Mouse (Mus musculus) limb, embryonic 12.5 days (tissue): Measurements from ENCODE around the gene Gimap4. TPM values are rescaled to one million over a fixed set of nuclear protein-coding genes. Genes with fewer than 3 reads are reported as not detected.

Source experiments
- ATAC-seq: fragments of 200-750 bp; cut with Nextera tagmentation; 2 replicates; pipeline ENCODE4 v1.8.0; 2017; ENCODE audit warnings: low read depth, moderate TSS enrichment; ENCODE audit not compliant: insufficient number of reproducible peaks, insufficient read depth, low FRiP score, low TSS enrichment
- H3K27ac ChIP-seq: fragments of 300-500 bp; sonication (generic); 2 replicates; pipeline ENCODE4 v1.5.1; 2016; ENCODE audit warnings: mild to moderate bottlenecking, moderate library complexity
- H3K27me3 ChIP-seq: fragments of 300-500 bp; sonication (generic); 2 replicates; pipeline ENCODE4 v1.6.1; 2016; ENCODE audit warnings: mild to moderate bottlenecking, moderate library complexity
- H3K36me3 ChIP-seq: fragments of 300-500 bp; sonication (generic); 2 replicates; pipeline ENCODE4 v1.6.1; 2016; ENCODE audit warnings: mild to moderate bottlenecking, moderate library complexity
- H3K4me1 ChIP-seq: fragments of 300-500 bp; sonication (generic); replicated peaks from 2 replicates; pipeline ENCODE4 v1.6.1; 2016
- H3K4me2 ChIP-seq: fragments of 300-500 bp; sonication (generic); 2 replicates; pipeline ENCODE4 v1.6.1; 2016; ENCODE audit warnings: mild to moderate bottlenecking, moderate library complexity
- H3K4me3 ChIP-seq: fragments of 300-500 bp; sonication (generic); replicated peaks from 2 replicates; pipeline ENCODE4 v1.5.1; 2016; ENCODE audit warnings: mild to moderate bottlenecking
- H3K9ac ChIP-seq: fragments of 300-500 bp; sonication (generic); replicated peaks from 2 replicates; pipeline ENCODE4 v1.6.1; 2016; ENCODE audit warnings: mild to moderate bottlenecking, moderate library complexity
- H3K9me3 ChIP-seq: fragments of 300-500 bp; sonication (generic); 2 replicates; pipeline ENCODE4 v1.6.1; 2016; ENCODE audit warnings: mild to moderate bottlenecking, moderate library complexity
- WGBS: fragments of 180-500 bp; shearing (Covaris S2); methylation state at CpG from one replicate; pipeline ENCODE4 v1.1.7; 2016; 5-methylcytosine and 5-hydroxymethylcytosine counted together
- polyA plus RNA-seq: library from polyadenylated mRNA; unstranded; fragments of >200 nt; fragmentation: Nextera tagmentation; extraction: Ambion mirVana; gene quantifications from 2 replicates; pipeline ENCODE4 v1.2.1, GENCODE M21; 2016

Gene Gimap4
- polyA plus RNA-seq, 1 experiment from 2014 or later = 10.0 TPM

- ATAC-seq = no peak
Observed at GRCm38 (mm10) chr6:48738961-48739779, 54.8 kb downstream of the Gimap4 start, which contains the start of gene Gimap1. TSS of gene Gimap1 (plus strand) at chr6:48739054.

GRCm38 (mm10) chr6:48739780-48740055 is 55.4 kb downstream of the Gimap4 start:
- Histone ChIP-seq H3K4me3 (no peak overlapping the region), H3K9me3 (no peaks in the 10 kb centered on the region), H3K9ac (no peak overlapping the region), H3K27me3 (peaks cover 44% of the 10 kb centered on the region), H3K4me2 (no peak overlapping the region), H3K27ac (no peak overlapping the region), H3K4me1 (peaks cover 7% of the 10 kb centered on the region; the same call in 1 of the 2 replicates), H3K36me3 (no peaks in the 10 kb centered on the region)
- 88% methylated on average over 3 of the region's 3 CpGs for WGBS
- ATAC-seq = no peak

More at GRCm38 (mm10) chr6:48738961-48739779, 54.8 kb downstream of the Gimap4 start, which contains the start of gene Gimap1:
- no peak within 1 kb of the TSS for H3K9ac ChIP-seq
- WGBS = 77% methylated on average over 15 of the region's 15 CpGs
- H3K4me1 ChIP-seq = peaks cover 7% of the 10 kb centered on the region; the same call in 1 of the 2 replicates
- no peaks in the 10 kb centered on the region for H3K36me3 ChIP-seq
- H3K4me2 ChIP-seq = no peak within 1 kb of the TSS
- no peak within 1 kb of the TSS for H3K4me3 ChIP-seq
- H3K27ac ChIP-seq = no peak within 1 kb of the TSS
- H3K27me3 ChIP-seq = peaks cover 42% of the 10 kb centered on the region
- H3K9me3 ChIP-seq = no peaks in the 10 kb centered on the region

GRCm38 (mm10) chr6:48740501-48741169 is 56.3 kb downstream of the Gimap4 start:
- ATAC-seq = no peak
- H3K4me1 ChIP-seq = peaks cover 7% of the 10 kb centered on the region; the same call in 1 of the 2 replicates

GRCm38 (mm10) chr6:48741273-48741672 is 56.9 kb downstream of the Gimap4 start:
- Histone ChIP-seq H3K9ac (no peak overlapping the region), H3K36me3 (no peaks in the 10 kb centered on the region), H3K4me3 (no peak overlapping the region), H3K4me2 (no peak overlapping the region), H3K27me3 (peaks cover 57% of the 10 kb centered on the region), H3K4me1 (peaks cover 11% of the 10 kb centered on the region; the same call in 1 of the 2 replicates), H3K27ac (no peak overlapping the region), H3K9me3 (no peaks in the 10 kb centered on the region)
- 31% methylated on average over 3 of the region's 3 CpGs for WGBS
- ATAC-seq = no peak

More at GRCm38 (mm10) chr6:48740501-48741169, 56.3 kb downstream of the Gimap4 start:
- 81% methylated on average over 3 of the region's 3 CpGs for WGBS
- no peak overlapping the region for H3K9ac ChIP-seq
- H3K4me2 ChIP-seq = no peak overlapping the region
- H3K4me3 ChIP-seq = no peak overlapping the region
- no peaks in the 10 kb centered on the region for H3K9me3 ChIP-seq
- H3K27ac ChIP-seq = no peak overlapping the region
- H3K36me3 ChIP-seq = no peaks in the 10 kb centered on the region
- peaks cover 51% of the 10 kb centered on the region for H3K27me3 ChIP-seq

Other genes with a start within 250 kb of the Gimap4 start
- gene Zfp467, start 238.7 kb upstream of the Gimap4 start, polyA plus RNA-seq = 23.5 and 23.7 TPM in 2 replicates
- 0.33 and 0.38 TPM in 2 replicates for gene Sspo, start 236.3 kb upstream of the Gimap4 start, polyA plus RNA-seq
- gene Atp6v0e2, start 146.9 kb upstream of the Gimap4 start, polyA plus RNA-seq = 5.5 and 6.9 TPM in 2 replicates
- 9.0 and 11.4 TPM in 2 replicates for gene Lrrc61, start 129.8 kb upstream of the Gimap4 start, polyA plus RNA-seq
- gene Rarres2, start 111.8 kb upstream of the Gimap4 start, polyA plus RNA-seq = 4.9 and 6.9 TPM in 2 replicates
- gene Gm45021, start 94.9 kb upstream of the Gimap4 start, polyA plus RNA-seq = not detected in 2 replicates
- 43.2 and 46.4 TPM in 2 replicates for gene Repin1, start 90.7 kb upstream of the Gimap4 start, polyA plus RNA-seq
- 0.72 TPM in 1 of 2 replicates, not detected in the other for gene Gm44965, start 90.6 kb upstream of the Gimap4 start, polyA plus RNA-seq
- gene Zfp775, start 82.5 kb upstream of the Gimap4 start, polyA plus RNA-seq = 9.7 and 10.5 TPM in 2 replicates
- 0.79 and 1.3 TPM in 2 replicates for gene AI854703, start 57.8 kb upstream of the Gimap4 start, polyA plus RNA-seq
- gene Gimap8, start 37.3 kb upstream of the Gimap4 start, polyA plus RNA-seq = 0.66 and 0.74 TPM in 2 replicates
- gene Gimap9, start 8.4 kb upstream of the Gimap4 start, polyA plus RNA-seq = 5.8 and 5.9 TPM in 2 replicates
- gene Gimap6, start 23.7 kb downstream of the Gimap4 start, polyA plus RNA-seq = 12.9 and 14.1 TPM in 2 replicates
- 1.6 and 2.5 TPM in 2 replicates for gene Gm28053, start 34.1 kb downstream of the Gimap4 start, polyA plus RNA-seq
- not detected in 2 replicates for gene Gimap7, start 34.1 kb downstream of the Gimap4 start, polyA plus RNA-seq
- gene Gimap1, start 54.5 kb downstream of the Gimap4 start, polyA plus RNA-seq = 7.6 and 7.9 TPM in 2 replicates
- gene Gimap5, start 61.6 kb downstream of the Gimap4 start, polyA plus RNA-seq = 1.4 and 1.6 TPM in 2 replicates
- gene Gimap3, start 86.3 kb downstream of the Gimap4 start, polyA plus RNA-seq = not detected in 2 replicates
- 37.4 and 38.9 TPM in 2 replicates for gene Tmem176a, start 156.4 kb downstream of the Gimap4 start, polyA plus RNA-seq
- 120 and 128 TPM in 2 replicates for gene Tmem176b, start 156.9 kb downstream of the Gimap4 start, polyA plus RNA-seq
- not detected in 2 replicates for gene Aoc1, start 188.3 kb downstream of the Gimap4 start, polyA plus RNA-seq
- gene 1600015I10Rik, start 245.3 kb downstream of the Gimap4 start, polyA plus RNA-seq = not detected in 2 replicates